Mouse (Mus musculus) bone marrow macrophage, adult 2 months (primary cell): ENCODE data around the gene Map3k20.

ENCODE experiments used
- CTCF ChIP-seq: IDR thresholded peaks from 2 replicates; pipeline ENCODE4 v1.5.1; 2012; ENCODE audit warnings: low read depth, mild to moderate bottlenecking, low read length, moderate library complexity
- POLR2A ChIP-seq: IDR thresholded peaks from 2 replicates; pipeline ENCODE4 v1.6.1; 2012; ENCODE audit warnings: mild to moderate bottlenecking, low read depth, low read length, borderline replicate concordance

DNA sequence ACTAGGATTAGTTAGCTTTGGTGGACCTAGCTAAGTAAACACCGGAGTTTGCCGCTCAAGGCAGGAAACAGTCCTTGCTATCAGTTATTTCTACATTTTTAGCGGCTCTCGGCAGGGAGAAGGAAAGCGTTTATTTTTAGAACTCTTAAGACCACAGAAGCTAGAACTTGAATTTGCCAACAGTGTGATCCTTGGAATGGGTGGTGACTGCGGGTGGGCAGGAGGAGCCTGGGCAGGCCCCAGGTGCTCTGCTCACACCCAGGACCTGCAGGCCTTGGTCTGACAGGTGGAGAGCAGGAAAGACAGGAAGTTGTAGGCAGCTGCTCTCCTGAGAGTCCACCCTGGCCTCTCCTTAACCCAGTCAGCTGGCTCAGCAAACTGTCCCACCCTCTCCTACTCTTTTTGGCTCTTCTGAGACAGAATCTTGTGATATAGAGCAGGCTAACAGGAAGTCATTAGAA, 83.7 kb downstream of the Map3k20 start:
- TF ChIP-seq CTCF (no peak), POLR2A (no peak)
